Mouse (Mus musculus) lung, embryonic 16.5 days (tissue): ENCODE measurements at regions not wholly inside any gene's neighbourhood (a gene's known extent, or its start where the extent isn't known, plus 50 kb on each side); places are given as distances from the start of the nearest gene placed in this dataset.

Experiments used
- ATAC-seq: fragments of 200-750 bp; cut with Nextera tagmentation; 2 replicates; pipeline ENCODE4 v1.8.0; 2017; ENCODE audit warnings: low read depth, mild to moderate bottlenecking, moderate library complexity
- H3K27ac ChIP-seq: fragments of 300-500 bp; sonication (generic); 2 replicates; pipeline ENCODE4 v1.5.1; 2014; ENCODE audit warnings: mild to moderate bottlenecking, control low read depth, low read length
- H3K27me3 ChIP-seq: fragments of 300-500 bp; sonication (generic); 2 replicates; pipeline ENCODE4 v1.6.1; 2014; ENCODE audit warnings: low read depth, low read length, mixed read lengths; ENCODE audit not compliant: control insufficient read depth, insufficient read depth
- H3K36me3 ChIP-seq: fragments of 300-500 bp; sonication (generic); 2 replicates; pipeline ENCODE4 v1.6.1; 2014; ENCODE audit warnings: low read length; ENCODE audit not compliant: control insufficient read depth, insufficient read depth
- H3K4me1 ChIP-seq: fragments of 300-500 bp; sonication (generic); replicated peaks from 2 replicates; pipeline ENCODE4 v1.6.1; 2014; ENCODE audit warnings: low read length, mixed read lengths; ENCODE audit not compliant: control insufficient read depth, insufficient read depth
- H3K4me2 ChIP-seq: fragments of 300-500 bp; sonication (generic); 2 replicates; pipeline ENCODE4 v1.6.1; 2014; ENCODE audit warnings: low read depth, low read length, control low read depth
- H3K4me3 ChIP-seq: fragments of 300-500 bp; sonication (generic); 2 replicates; pipeline ENCODE4 v1.5.1; 2014; ENCODE audit warnings: mild to moderate bottlenecking, low read length, control low read depth
- H3K9ac ChIP-seq: fragments of 300-500 bp; sonication (generic); 2 replicates; pipeline ENCODE4 v1.6.1; 2014; ENCODE audit warnings: low read length, control low read depth
- H3K9me3 ChIP-seq: fragments of 300-500 bp; sonication (generic); 2 replicates; pipeline ENCODE4 v1.6.1; 2016; ENCODE audit warnings: low read length; ENCODE audit not compliant: control insufficient read depth
- WGBS: fragments of 180-500 bp; shearing (Covaris S2); extraction: QIAGEN DNeasy Blood & Tissue Kit; methylation state at CpG from one replicate; pipeline ENCODE4 v1.1.7; 2014; 5-methylcytosine and 5-hydroxymethylcytosine counted together

GRCm38 (mm10) chr7:73303818-73304217, 71.5 kb upstream of the Rgma start:
- WGBS, result 56% methylated on average over 9 of the region's 9 CpGs
- Histone ChIP-seq H3K27ac (no peak overlapping the region), H3K4me1 (peaks cover 8% of the 10 kb centered on the region; the same call in 1 of the 2 replicates), H3K36me3 (no peaks in the 10 kb centered on the region), H3K9me3 (no peaks in the 10 kb centered on the region), H3K27me3 (no peaks in the 10 kb centered on the region), H3K4me2 (no peak overlapping the region), H3K4me3 (no peak overlapping the region), H3K9ac (no peak overlapping the region)
- ATAC-seq, result no peak

DNA sequence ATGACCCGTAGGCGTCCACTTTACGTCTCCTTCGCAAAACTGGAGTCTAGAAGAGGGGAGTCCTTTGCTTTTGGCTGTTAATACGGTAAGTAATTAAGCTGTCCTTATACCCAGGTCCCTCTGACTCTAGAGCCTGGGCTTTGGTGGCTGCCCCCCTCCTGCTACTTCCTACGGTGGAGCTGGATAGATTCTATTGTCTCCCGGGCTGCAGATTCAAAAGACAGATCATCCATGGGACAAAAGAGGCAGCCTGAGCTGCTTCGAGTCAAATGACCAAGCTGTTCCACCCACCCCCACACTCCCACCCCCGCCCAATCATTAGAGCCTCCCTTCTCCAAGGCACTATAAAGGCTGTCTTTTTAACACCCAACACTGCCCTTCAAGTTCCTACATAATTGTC, 70.5 kb upstream of the Rgma start:
- ATAC-seq, result no peak
- 0 out of 2 replicates have a peak overlapping the region, but pooled peaks have one; percentile 16 for H3K4me2 ChIP-seq
- H3K9ac ChIP-seq, result no peak overlapping the region
- H3K36me3 ChIP-seq, result no peaks in the 10 kb centered on the region
- no peak overlapping the region for H3K27ac ChIP-seq
- H3K4me1 ChIP-seq, result peaks cover 8% of the 10 kb centered on the region; the same call in 1 of the 2 replicates
- H3K9me3 ChIP-seq, result no peaks in the 10 kb centered on the region
- WGBS, result 33% methylated on average over 9 of the region's 9 CpGs
- H3K27me3 ChIP-seq, result no peaks in the 10 kb centered on the region
- no peak overlapping the region for H3K4me3 ChIP-seq

DNA sequence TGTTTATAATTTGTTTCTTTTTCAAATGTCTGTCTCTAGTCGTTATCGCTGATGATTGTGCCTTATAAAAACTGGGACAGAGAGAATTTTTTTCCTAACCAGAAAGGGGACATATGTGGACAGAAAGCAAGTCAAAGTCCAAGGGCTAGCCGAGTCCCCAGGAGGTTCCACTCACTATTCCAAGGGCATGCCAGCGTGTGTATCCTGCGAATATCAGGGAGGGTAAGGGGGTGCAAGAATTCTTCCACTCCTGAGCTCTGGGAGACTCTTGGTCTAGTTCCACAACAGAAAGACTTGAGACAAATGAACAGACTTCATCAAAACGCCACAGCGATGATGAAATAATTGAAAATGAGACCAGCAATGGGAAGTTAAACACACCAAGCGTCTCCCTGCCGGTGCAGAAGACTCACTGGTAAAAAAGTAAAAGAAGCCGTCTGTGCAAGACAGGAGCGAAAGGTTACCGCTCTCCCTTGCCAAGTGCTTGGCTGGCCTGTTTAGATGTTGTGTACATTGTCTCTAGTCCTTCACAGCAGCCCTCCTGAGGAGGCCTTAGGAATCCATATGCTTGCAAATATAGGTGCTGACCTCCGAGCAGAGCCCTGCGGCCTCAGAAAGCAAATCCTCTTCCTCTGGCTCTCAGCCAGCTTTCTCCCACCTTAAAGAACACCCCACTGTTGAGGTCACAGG, 69.9 kb upstream of the Rgma start:
- Histone ChIP-seq H3K4me1 (peaks cover 8% of the 10 kb centered on the region; the same call in 1 of the 2 replicates), H3K9me3 (no peaks in the 10 kb centered on the region), H3K4me2 (peak overlapping the region; percentile 28; the same call in 1 of the 2 replicates), H3K36me3 (no peaks in the 10 kb centered on the region), H3K9ac (no peak overlapping the region), H3K27me3 (no peaks in the 10 kb centered on the region), H3K27ac (no peak overlapping the region), H3K4me3 (no peak overlapping the region)
- 20% methylated on average over 14 of the region's 14 CpGs for WGBS
- no peak for ATAC-seq

GRCm38 (mm10) chr7:73306296-73306695, 69.0 kb upstream of the Rgma start:
- Histone ChIP-seq H3K36me3 (no peaks in the 10 kb centered on the region), H3K4me3 (no peak overlapping the region), H3K4me1 (peaks cover 8% of the 10 kb centered on the region; the same call in 1 of the 2 replicates), H3K27me3 (no peaks in the 10 kb centered on the region), H3K4me2 (no peak overlapping the region), H3K27ac (no peak overlapping the region), H3K9me3 (no peaks in the 10 kb centered on the region), H3K9ac (no peak overlapping the region)
- 72% methylated on average over 6 of the region's 6 CpGs for WGBS
- no peak for ATAC-seq

DNA sequence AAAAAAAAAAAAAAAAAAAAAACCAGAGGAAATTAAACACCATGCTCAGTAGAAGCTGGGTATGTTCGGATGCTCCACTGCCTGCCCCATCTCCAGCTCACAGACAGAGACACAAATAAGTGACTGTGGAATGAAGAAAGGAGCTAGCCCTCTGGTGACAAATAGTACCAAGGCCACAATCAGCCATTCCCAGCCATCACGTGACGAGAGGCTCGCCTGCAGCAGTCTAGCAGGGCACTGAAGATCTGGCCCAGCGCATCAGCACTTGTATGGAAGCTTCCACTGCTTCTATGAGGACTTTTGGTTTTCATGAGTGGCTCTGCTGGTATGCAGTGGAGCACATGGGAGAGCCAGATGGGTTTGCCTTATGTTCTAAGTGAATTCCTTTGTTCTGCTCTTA, 68.6 kb upstream of the Rgma start:
- H3K9ac ChIP-seq, result no peak overlapping the region
- H3K27ac ChIP-seq, result no peak overlapping the region
- no peak overlapping the region for H3K4me2 ChIP-seq
- no peaks in the 10 kb centered on the region for H3K27me3 ChIP-seq
- WGBS, result 64% methylated on average over 5 of the region's 5 CpGs
- no peak for ATAC-seq
- H3K4me3 ChIP-seq, result no peak overlapping the region
- peaks cover 8% of the 10 kb centered on the region; the same call in 1 of the 2 replicates for H3K4me1 ChIP-seq
- H3K36me3 ChIP-seq, result no peaks in the 10 kb centered on the region
- H3K9me3 ChIP-seq, result no peaks in the 10 kb centered on the region

GRCm38 (mm10) chr7:73307586-73308490, 67.5 kb upstream of the Rgma start:
- H3K4me1 ChIP-seq, result peaks cover 8% of the 10 kb centered on the region; the same call in 1 of the 2 replicates
- no peak for ATAC-seq
- no peaks in the 10 kb centered on the region for H3K27me3 ChIP-seq
- WGBS, result 46% methylated on average over 13 of the region's 13 CpGs
- H3K4me2 ChIP-seq, result no peak overlapping the region
- H3K36me3 ChIP-seq, result no peaks in the 10 kb centered on the region
- no peak overlapping the region for H3K9ac ChIP-seq
- H3K27ac ChIP-seq, result no peak overlapping the region
- no peak overlapping the region for H3K4me3 ChIP-seq
- H3K9me3 ChIP-seq, result no peaks in the 10 kb centered on the region

DNA sequence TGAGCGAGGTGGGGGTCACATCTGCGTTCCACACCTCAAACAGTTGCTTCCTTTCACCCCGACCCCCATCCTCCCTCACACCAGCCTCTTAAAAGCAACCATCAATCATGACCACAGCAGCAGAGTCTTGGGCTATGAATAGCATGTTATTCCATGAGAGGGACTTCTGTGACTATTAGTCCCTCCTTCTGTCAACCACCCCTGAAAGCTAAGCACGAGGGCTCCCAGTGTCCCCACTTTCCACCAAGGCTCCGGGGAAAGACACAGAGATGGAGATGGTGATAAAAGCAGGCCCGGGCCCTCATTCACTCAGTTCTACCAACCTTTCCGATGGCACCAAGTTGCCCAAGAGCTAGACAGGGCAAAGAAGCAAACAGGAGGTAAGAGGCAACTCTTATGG, 66.3 kb upstream of the Rgma start:
- WGBS, result 44% methylated on average over 7 of the region's 7 CpGs
- no peak overlapping the region for H3K9ac ChIP-seq
- ATAC-seq, result no peak
- no peak overlapping the region for H3K4me2 ChIP-seq
- no peaks in the 10 kb centered on the region for H3K36me3 ChIP-seq
- H3K4me3 ChIP-seq, result no peak overlapping the region
- no peaks in the 10 kb centered on the region for H3K27me3 ChIP-seq
- H3K9me3 ChIP-seq, result no peaks in the 10 kb centered on the region
- no peak overlapping the region for H3K27ac ChIP-seq
- H3K4me1 ChIP-seq, result peaks cover 8% of the 10 kb centered on the region; the same call in 1 of the 2 replicates

GRCm38 (mm10) chr7:73310056-73310455, 65.3 kb upstream of the Rgma start:
- H3K9me3 ChIP-seq, result no peaks in the 10 kb centered on the region
- H3K27me3 ChIP-seq, result no peaks in the 10 kb centered on the region
- ATAC-seq, result no peak
- no peak overlapping the region for H3K9ac ChIP-seq
- H3K27ac ChIP-seq, result no peak overlapping the region
- no peak overlapping the region for H3K4me3 ChIP-seq
- H3K4me1 ChIP-seq, result peaks cover 8% of the 10 kb centered on the region; the same call in 1 of the 2 replicates
- WGBS, result 91% methylated on average over 10 of the region's 10 CpGs
- H3K36me3 ChIP-seq, result no peaks in the 10 kb centered on the region
- H3K4me2 ChIP-seq, result no peak overlapping the region

- 96% methylated on average over 15 of the region's 15 CpGs for WGBS
- Histone ChIP-seq H3K4me1 (peaks cover 3% of the 10 kb centered on the region; the same call in 1 of the 2 replicates), H3K9ac (no peak overlapping the region), H3K36me3 (no peaks in the 10 kb centered on the region), H3K27me3 (no peaks in the 10 kb centered on the region), H3K4me2 (no peak overlapping the region), H3K4me3 (no peak overlapping the region), H3K27ac (no peak overlapping the region), H3K9me3 (no peaks in the 10 kb centered on the region)
- no peak for ATAC-seq
Measured at GRCm38 (mm10) chr7:73310581-73311136, 64.7 kb upstream of the Rgma start.
